Mouse (Mus musculus): ENCODE data around the gene Zkscan1. TPM values are rescaled to one million over a fixed set of nuclear protein-coding genes. Genes with fewer than 3 reads are reported as not detected.
"Not testable (repeated sequence)": the region's sequence is repeated elsewhere in the genome, so short reads cannot be mapped to it uniquely, and the experiment has no call there.

The Zkscan1 gene
- 10 to 100 TPM; 17.8 to 18.0 TPM for total RNA-seq (2021)
- long read RNA-seq, experiment 1, full-length matches to known transcripts, result 3 of 5 reads
- long read RNA-seq, experiment 1, partial matches to known transcripts, result 1 of 5 reads
- long read RNA-seq, experiment 1, other reads (novel, unspliced or antisense), result 1 of 5 reads
- long read RNA-seq, experiment 2, full-length matches to known transcripts, result 2 of 3 reads
- long read RNA-seq, experiment 2, partial matches to known transcripts, result 0 of 3 reads
- long read RNA-seq, experiment 2, other reads (novel, unspliced or antisense), result 1 of 3 reads

GRCm38 (mm10) chr5:138084996-138085395 is at the start of gene Zkscan1:
TSS of gene Zkscan1 (plus strand) at chr5:138085084.
- intact Hi-C loops (cut with DNase I), result no loop called here
- peak; percentile 71 to 80 for DNase-seq

DNA sequence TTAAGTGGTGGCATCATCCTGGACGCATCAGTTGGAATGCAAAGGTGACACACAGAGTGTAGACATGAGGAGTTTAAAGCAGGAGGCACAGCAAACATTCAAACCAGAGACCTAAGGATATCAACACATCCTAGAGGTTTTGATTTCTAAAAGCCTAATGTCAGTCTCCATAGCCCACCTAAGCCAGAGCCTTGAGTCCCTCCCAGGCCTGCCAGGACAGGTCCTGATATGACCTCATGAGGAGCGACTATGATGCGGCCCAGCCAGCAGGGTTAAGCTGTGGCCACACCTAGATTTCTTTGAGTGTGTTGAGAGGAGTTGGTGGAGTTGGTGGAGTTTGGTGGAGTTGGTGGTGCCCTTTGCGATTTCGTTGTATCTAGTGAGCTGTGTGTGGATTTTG is 32.0 kb upstream of the Zkscan1 start, which contains the start of gene Smok3c:
Gene Smok3c (plus strand): TSS at position 301 of the 400 bp plus-strand sequence.
- DNase-seq; intact Hi-C loops (cut with DNase I): not testable (repeated sequence)

DNA sequence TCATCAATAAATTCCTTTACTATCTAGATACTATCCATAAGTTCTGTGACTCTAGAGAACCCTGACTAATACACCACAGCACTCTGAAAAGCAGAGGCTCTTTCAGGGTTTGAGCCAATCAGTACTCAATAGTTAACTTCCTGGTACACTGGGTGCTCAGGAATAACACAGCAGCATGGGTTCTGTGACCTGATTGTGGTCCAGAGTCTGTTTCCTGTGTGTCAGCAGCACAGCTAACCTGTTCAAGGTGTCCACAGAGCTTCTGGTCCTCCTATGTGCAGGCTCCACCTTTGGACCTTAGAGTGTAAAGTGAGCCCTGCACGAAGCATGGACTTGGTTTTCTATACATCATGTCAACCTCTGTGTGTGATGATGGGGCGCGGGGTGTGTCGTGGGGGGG is 11.1 kb upstream of the Zkscan1 start:
- intact Hi-C loops (cut with DNase I), result no loop called here
- DNase-seq, result no peak

- DNase-seq, result no peak
- intact Hi-C loops (cut with DNase I), result no loop called here
Observed at GRCm38 (mm10) chr5:138075684-138076083, 9.2 kb upstream of the Zkscan1 start.

GRCm38 (mm10) chr5:138076148-138076547 is 8.7 kb upstream of the Zkscan1 start:
- DNase-seq, result no peak
- intact Hi-C loops (cut with DNase I), result no loop called here

DNA sequence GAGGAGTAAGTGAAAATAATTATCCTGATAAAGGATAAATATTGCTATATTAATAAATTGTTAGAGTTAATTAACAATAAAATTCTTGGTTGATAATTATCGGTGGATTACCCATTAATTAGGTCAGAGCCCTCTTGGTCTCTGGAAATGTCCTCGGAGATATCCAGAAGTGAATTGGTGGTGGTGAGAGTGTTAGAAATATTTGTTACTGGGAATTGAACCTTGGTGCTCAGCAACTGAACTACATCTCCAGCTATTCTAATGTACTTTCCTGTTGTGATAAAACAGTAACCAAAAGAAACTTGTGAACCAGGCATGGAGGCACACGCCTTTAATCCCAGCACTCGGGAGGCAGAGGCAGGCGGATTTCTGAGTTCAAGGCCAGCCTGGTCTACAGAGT is 4.4 kb upstream of the Zkscan1 start:
- intact Hi-C loops (cut with DNase I), result no loop called here
- DNase-seq, result no peak

GRCm38 (mm10) chr5:138081446-138081845 is 3.4 kb upstream of the Zkscan1 start:
- intact Hi-C loops (cut with DNase I), result no loop called here

GRCm38 (mm10) chr5:138083318-138083900 is 1.5 kb upstream of the Zkscan1 start:
- no peak for DNase-seq
- intact Hi-C loops (cut with DNase I), result no loop called here

More at GRCm38 (mm10) chr5:138081446-138081845, 3.4 kb upstream of the Zkscan1 start:
- no peak for DNase-seq

DNA sequence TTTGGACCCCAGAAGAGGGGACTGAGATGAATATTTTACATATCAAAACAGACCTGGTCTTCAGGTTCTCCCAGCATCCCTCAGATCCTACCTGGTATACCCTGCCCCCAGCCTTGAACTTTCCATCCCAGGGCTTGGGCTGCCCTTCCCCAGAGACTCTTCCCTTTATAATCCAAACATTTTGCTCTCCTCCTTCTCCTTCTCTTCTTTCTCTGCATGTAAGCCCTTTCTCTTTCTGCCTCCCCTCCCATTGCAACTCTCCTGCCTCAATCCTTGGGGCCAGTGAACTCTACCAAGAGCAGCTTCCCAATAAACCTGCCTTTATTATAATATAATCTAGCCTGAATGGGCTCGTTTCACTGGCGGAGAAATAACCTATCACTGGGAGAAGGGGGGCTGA is 948 bp upstream of the Zkscan1 start:
- intact Hi-C loops (cut with DNase I), result no loop called here
- DNase-seq, result no peak

GRCm38 (mm10) chr5:138084507-138084906 is 377 bp upstream of the Zkscan1 start:
- DNase-seq, result no peak
- intact Hi-C loops (cut with DNase I), result no loop called here

GRCm38 (mm10) chr5:138085421-138085911 is 582 bp downstream of the Zkscan1 start:
- DNase-seq, result no peak
- intact Hi-C loops (cut with DNase I), result no loop called here

GRCm38 (mm10) chr5:138086842-138087241 is 2.0 kb downstream of the Zkscan1 start:
- DNase-seq, result no peak
- intact Hi-C loops (cut with DNase I), result no loop called here

GRCm38 (mm10) chr5:138088366-138088765 is 3.5 kb downstream of the Zkscan1 start:
- no peak for DNase-seq
- intact Hi-C loops (cut with DNase I), result no loop called here

DNA sequence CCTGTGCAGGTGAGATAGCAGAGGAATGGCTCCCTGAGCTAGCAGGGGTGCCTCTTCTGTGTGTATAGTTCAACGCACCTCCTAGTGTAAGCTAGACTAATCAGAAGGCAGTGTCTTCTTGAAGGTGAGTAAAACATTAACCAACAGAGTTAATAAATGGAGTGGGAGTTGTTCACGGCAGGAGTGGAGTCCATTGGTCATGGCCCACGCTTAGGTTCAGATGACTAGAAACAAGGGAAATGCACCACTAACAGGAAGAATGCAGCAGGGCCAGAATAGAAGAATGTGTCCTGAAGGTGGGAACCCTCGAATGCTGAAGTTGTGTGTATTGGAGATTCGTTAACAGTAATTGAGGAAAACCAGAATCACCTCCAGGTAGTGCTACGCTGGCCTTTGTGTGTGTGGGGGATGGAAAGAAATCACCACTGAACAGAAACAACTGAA is 4.2 kb downstream of the Zkscan1 start:
- intact Hi-C loops (cut with DNase I), result no loop called here
- DNase-seq, result no peak

DNA sequence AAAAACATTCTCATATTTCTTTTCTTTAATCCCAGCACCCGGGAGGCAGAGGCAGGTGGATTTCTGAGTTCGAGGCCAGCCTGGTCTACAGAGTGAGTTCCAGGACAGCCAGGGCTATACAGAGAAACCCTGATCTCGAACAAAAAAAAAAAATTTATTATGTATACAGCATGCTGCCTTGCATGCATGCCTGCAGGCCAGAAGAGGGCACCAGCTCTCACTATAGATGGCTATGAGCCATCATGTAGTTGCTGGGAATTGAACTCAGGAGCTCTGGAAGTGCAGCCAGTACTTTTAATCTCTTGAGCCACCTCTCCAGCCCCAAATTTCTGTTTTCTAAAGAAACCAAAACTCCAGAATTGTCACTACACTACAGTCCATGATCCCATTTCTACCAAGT is 5.4 kb downstream of the Zkscan1 start:
- peak in 1 of 2 experiments; percentile 25 for DNase-seq
- intact Hi-C loops (cut with DNase I), result no loop called here

GRCm38 (mm10) chr5:138090737-138091136 is 5.9 kb downstream of the Zkscan1 start:
- DNase-seq, result no peak
- intact Hi-C loops (cut with DNase I), result no loop called here

GRCm38 (mm10) chr5:138092771-138093170 is 7.9 kb downstream of the Zkscan1 start:
- intact Hi-C loops (cut with DNase I), result no loop called here
- DNase-seq, result no peak

- intact Hi-C loops (cut with DNase I), result no loop called here
- DNase-seq, result no peak
Observed at GRCm38 (mm10) chr5:138094474-138094873, 9.6 kb downstream of the Zkscan1 start.

GRCm38 (mm10) chr5:138104976-138105375 is 20.1 kb downstream of the Zkscan1 start:
- intact Hi-C loops (cut with DNase I), result no loop called here
- no peak for DNase-seq

DNA sequence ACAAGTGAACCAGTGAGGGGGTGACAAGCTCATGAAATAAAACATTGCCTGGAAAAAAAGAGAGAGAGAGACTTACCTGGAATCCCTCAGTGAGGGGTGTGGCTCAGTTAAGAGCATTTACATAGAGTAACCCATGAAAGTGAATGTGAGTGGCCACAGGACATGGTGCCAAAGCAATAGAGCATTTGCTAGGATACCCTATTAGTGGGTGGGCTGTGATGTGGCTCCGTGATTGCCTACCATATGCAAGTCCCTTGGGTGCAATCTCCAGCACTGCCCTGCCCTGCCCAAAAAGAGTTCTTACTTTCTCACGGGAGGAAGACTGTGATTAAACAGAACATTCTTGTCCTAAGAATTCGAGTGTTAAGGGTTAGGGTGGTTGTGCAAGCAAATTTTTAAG is 22.2 kb downstream of the Zkscan1 start:
- intact Hi-C loops (cut with DNase I), result no loop called here

GRCm38 (mm10) chr5:138109847-138110396 is 25.0 kb downstream of the Zkscan1 start:
- DNase-seq; intact Hi-C loops (cut with DNase I): not testable (repeated sequence)

More for the DNA sequence above, 22.2 kb downstream of the Zkscan1 start:
- DNase-seq, result no peak
